Mouse (Mus musculus) cortical plate, adult 2 months (tissue): Measurements from ENCODE around the gene Stub1.

ENCODE experiments used
- CTCF ChIP-seq: fragments of 200-500 bp; IDR thresholded peaks from 2 replicates; pipeline ENCODE4 v1.5.1; 2011; ENCODE audit warnings: mild to moderate bottlenecking, control low read depth, low read length; ENCODE audit not compliant: insufficient read depth; ENCODE audit errors: extremely low read depth
- POLR2A ChIP-seq: fragments of 200-500 bp; IDR thresholded peaks from 2 replicates; pipeline ENCODE4 v1.6.1; 2011; ENCODE audit warnings: mild to moderate bottlenecking, low read length, control low read depth; ENCODE audit not compliant: insufficient read depth; ENCODE audit errors: extremely low read depth

DNA sequence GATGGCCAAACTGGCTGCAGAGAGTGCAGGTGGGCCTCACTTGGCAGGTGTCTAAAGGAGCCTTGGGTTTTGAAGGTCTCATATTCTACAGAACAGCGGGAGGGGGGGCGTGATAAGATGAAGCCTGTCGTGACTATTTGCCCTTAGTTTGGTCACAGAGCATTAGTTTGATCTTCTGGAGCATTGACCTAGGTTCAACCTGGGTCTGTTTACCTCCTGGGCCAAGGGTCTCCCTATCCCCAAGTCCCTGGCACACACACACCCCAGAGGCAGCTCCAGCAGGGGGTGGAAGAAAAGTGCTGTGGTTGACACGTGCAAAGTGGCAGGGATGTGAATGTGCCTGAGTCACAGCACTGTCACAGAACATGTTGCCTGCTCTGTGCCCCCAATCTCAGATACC lies 22.3 kb downstream of the Stub1 start:
- TF ChIP-seq CTCF: no peak
- no peak for TF ChIP-seq POLR2A
